26 mouse cellular contexts compared by ENCODE assay signal in genomic region chr7:144114230-144114629, GRCm38 (mm10).
"Had no signal": no experiment of that assay in that cellular context is flagged by ENCODE, and none has a peak within 500 bp of the region (broad histone marks: within the 10 kb centered on the region; RNA-seq: fewer than 3 reads in every experiment).

No protein-coding gene starts in this region.

- H3K4me2 ChIP-seq: embryonic facial prominence, embryonic 12.5 days; embryonic facial prominence, embryonic 13.5 days; embryonic facial prominence, embryonic 15.5 days; forebrain, embryonic 12.5 days; forebrain, embryonic 13.5 days; forebrain, embryonic 15.5 days had no signal

- H3K4me3 ChIP-seq: embryonic facial prominence, embryonic 10.5 days; embryonic facial prominence, embryonic 12.5 days; embryonic facial prominence, embryonic 13.5 days; embryonic facial prominence, embryonic 15.5 days; erythroblast, embryonic 14.5 days; forebrain, embryonic 10.5 days; forebrain, embryonic 12.5 days; forebrain, embryonic 13.5 days; forebrain, embryonic 15.5 days; gastrocnemius, adult 2 months; heart, adult 2 months; heart, embryonic 10.5 days had no signal

- H3K27me3 ChIP-seq: embryonic facial prominence, embryonic 12.5 days; embryonic facial prominence, embryonic 13.5 days; embryonic facial prominence, embryonic 15.5 days; forebrain, embryonic 13.5 days; forebrain, embryonic 15.5 days had no signal

- H3K4me1 ChIP-seq: embryonic facial prominence, embryonic 12.5 days; embryonic facial prominence, embryonic 13.5 days; embryonic facial prominence, embryonic 15.5 days had no signal

- ATAC-seq: forebrain, embryonic 13.5 days; forebrain, embryonic 14.5 days; forebrain, embryonic 15.5 days; forebrain, embryonic 16.5 days; forebrain, postnatal 0 days had no signal

- H3K36me3 ChIP-seq: embryonic facial prominence, embryonic 10.5 days; embryonic facial prominence, embryonic 12.5 days; embryonic facial prominence, embryonic 13.5 days; embryonic facial prominence, embryonic 15.5 days; forebrain, embryonic 10.5 days; forebrain, embryonic 12.5 days; forebrain, embryonic 15.5 days; heart, embryonic 10.5 days had no signal

- H3K27ac ChIP-seq: embryonic facial prominence, embryonic 10.5 days; embryonic facial prominence, embryonic 12.5 days; embryonic facial prominence, embryonic 13.5 days; embryonic facial prominence, embryonic 15.5 days; forebrain, embryonic 10.5 days; forebrain, embryonic 12.5 days; forebrain, embryonic 13.5 days; forebrain, embryonic 15.5 days; gastrocnemius, adult 2 months; heart, adult 2 months; heart, embryonic 10.5 days had no signal

- DNase-seq: cerebellum, adult 9-11 months; cerebellum, postnatal 10 days; cerebellum, postnatal 14 days; cerebellum, postnatal 25 days; cerebellum, postnatal 36 days; embryo, embryonic 11 days; forebrain, postnatal 0 days; gastrocnemius, adult 2 months; gastrocnemius, postnatal 10 days; gastrocnemius, postnatal 14 days; gastrocnemius, postnatal 25 days; gastrocnemius, postnatal 36 days; heart, adult 18-20 months; heart, adult 2 months had no signal

- H3K9ac ChIP-seq: embryonic facial prominence, embryonic 12.5 days; embryonic facial prominence, embryonic 13.5 days; embryonic facial prominence, embryonic 15.5 days; forebrain, embryonic 12.5 days; forebrain, embryonic 13.5 days; forebrain, embryonic 15.5 days; forebrain, postnatal 0 days had no signal

- H3K9me3 ChIP-seq: embryonic facial prominence, embryonic 10.5 days; embryonic facial prominence, embryonic 12.5 days; embryonic facial prominence, embryonic 13.5 days; embryonic facial prominence, embryonic 15.5 days; forebrain, embryonic 10.5 days; forebrain, embryonic 12.5 days; forebrain, embryonic 13.5 days; forebrain, embryonic 15.5 days; heart, embryonic 10.5 days had no signal
